Mouse (Mus musculus) A20 (cell line): ENCODE measurements at regions not wholly inside any gene's neighbourhood (a gene's known extent, or its start where the extent isn't known, plus 50 kb on each side); places are given as distances from the start of the nearest gene placed in this dataset.

Experiments
- DNase-seq: peaks from one replicate; pipeline ENCODE4 v3.0.0-alpha.2; 2011; ENCODE audit warnings: low read depth, low spot score

DNA sequence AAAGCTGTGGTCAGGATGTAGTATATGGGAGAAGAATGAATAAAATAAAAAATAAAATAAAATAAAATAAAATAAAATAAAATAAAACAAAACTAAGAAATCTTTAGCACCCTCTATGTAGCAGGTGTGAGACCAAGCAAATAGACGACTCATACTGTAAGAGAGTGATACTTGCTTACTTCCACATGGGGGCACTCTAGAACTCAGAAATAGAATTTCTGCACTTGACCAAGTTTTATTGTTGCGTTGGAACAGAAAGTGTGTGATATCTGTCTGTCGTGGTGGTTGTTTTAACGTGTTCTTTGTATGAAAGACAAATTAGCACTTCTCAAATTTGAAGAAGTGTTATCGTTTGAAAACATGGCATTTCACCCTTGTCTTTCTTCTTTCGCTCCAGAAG is 125.4 kb downstream of the Dthd1 start:
- DNase-seq: peak; percentile 44
